ENCODE assay signal across 8 mouse cellular contexts in the genomic region with DNA sequence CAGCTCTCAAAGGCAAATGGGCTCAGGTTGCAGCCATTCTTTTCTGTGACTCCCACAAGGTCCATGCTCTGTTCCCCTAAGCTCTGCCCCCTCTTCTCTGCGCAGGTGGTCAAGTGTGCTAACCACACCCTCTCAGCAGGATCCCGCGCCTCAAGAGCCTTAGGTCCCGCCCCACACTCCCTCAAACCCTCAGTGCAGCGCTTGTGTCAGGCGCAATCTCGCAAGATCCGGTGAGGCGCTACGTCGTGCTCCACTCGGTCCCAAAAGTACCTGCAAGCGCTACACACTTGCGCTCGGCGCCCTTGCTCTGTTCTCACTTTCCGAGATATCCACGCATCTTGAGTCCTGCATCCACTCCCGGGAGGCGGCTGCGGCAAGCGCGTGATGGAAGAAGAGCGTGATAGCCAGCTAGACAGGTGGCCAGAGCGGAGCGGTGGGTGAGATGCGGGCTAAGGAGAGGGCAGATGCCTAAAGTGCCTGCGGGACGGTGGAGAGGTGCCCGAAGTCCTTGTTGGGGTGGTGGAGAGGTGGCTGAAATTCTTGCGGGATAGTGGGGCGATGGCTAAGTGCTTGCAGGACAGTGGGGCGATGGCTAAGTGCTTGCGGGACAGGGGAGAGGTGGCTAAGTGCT. TPM values are rescaled to one million over a fixed set of nuclear protein-coding genes. Genes with fewer than 3 reads are reported as not detected.
DNase-seq lines count a peak whose midpoint lies in the region; ATAC-seq and TF ChIP-seq lines count a peak whose summit lies in the region.

No protein-coding gene starts in this region.

- DNase-seq in G1E (ENCODE audit: low spot score) = peak; percentile 53
- DNase-seq in c-Kit-negative CD71-positive TER-119-positive erythroid progenitor cells, embryonic 14.5 days (ENCODE audit: low read depth, low spot score) = peak; percentile 22
- DNase-seq in midbrain, embryonic 10.5 days (ENCODE audit: low spot score) = peak; percentile 17
- no peak for DNase-seq in gastrocnemius, adult 18-20 months (ENCODE audit: low spot score)

- H3K4me1 ChIP-seq in G1E (ENCODE audit: insufficient read depth, low read depth, low read length) = peaks cover 5% of the 10 kb centered on the region
- H3K4me1 ChIP-seq in erythroblast, embryonic 14.5 days (ENCODE audit: control insufficient read depth) = peaks cover 10% of the 10 kb centered on the region
- H3K4me1 ChIP-seq in hindbrain, embryonic 15.5 days (replicated peaks) = peaks cover 6% of the 10 kb centered on the region; the same call in 1 of the 2 replicates
- H3K4me1 ChIP-seq in limb, embryonic 12.5 days (replicated peaks) = no peaks in the 10 kb centered on the region
- peaks cover 8% of the 10 kb centered on the region for H3K4me1 ChIP-seq in midbrain, embryonic 10.5 days
- no peaks in the 10 kb centered on the region for H3K4me1 ChIP-seq in stomach, embryonic 14.5 days (ENCODE audit: control insufficient read depth, insufficient read depth, low read length)

- peak; percentile 91 for ATAC-seq in G1E (ENCODE audit: extremely low read depth, insufficient number of reproducible peaks, low FRiP score, poor library complexity, severe bottlenecking)
- no peak for ATAC-seq in hindbrain, embryonic 15.5 days (ENCODE audit: low FRiP score, low read depth)
- ATAC-seq in limb, embryonic 12.5 days (ENCODE audit: insufficient number of reproducible peaks, insufficient read depth, low FRiP score, low TSS enrichment, low read depth) = peak; percentile 52; the same call in 1 of the 2 replicates
- peak; percentile 69 for ATAC-seq in stomach, embryonic 14.5 days (ENCODE audit: insufficient number of reproducible peaks, insufficient read depth, low FRiP score, low read depth)

- no peak overlapping the region for H3K27ac ChIP-seq in hindbrain, embryonic 15.5 days (replicated peaks)
- H3K27ac ChIP-seq in limb, embryonic 12.5 days = no peak overlapping the region
- H3K27ac ChIP-seq in midbrain, embryonic 10.5 days (replicated peaks) = no peak overlapping the region
- no peak overlapping the region for H3K27ac ChIP-seq in stomach, embryonic 14.5 days (ENCODE audit: low read length)

- H3K36me3 ChIP-seq in G1E (replicated peaks) = no peaks in the 10 kb centered on the region
- no peaks in the 10 kb centered on the region for H3K36me3 ChIP-seq in erythroblast, embryonic 14.5 days (ENCODE audit: control insufficient read depth)
- no peaks in the 10 kb centered on the region for H3K36me3 ChIP-seq in hindbrain, embryonic 15.5 days
- no peaks in the 10 kb centered on the region for H3K36me3 ChIP-seq in limb, embryonic 12.5 days
- no peaks in the 10 kb centered on the region for H3K36me3 ChIP-seq in midbrain, embryonic 10.5 days
- no peaks in the 10 kb centered on the region for H3K36me3 ChIP-seq in stomach, embryonic 14.5 days (ENCODE audit: control insufficient read depth, insufficient read depth, low read length)

- H3K4me2 ChIP-seq in hindbrain, embryonic 15.5 days = peak overlapping the region; percentile 86
- H3K4me2 ChIP-seq in limb, embryonic 12.5 days = peak overlapping the region; percentile 72
- peak overlapping the region; percentile 49 for H3K4me2 ChIP-seq in stomach, embryonic 14.5 days (replicated peaks; ENCODE audit: low read depth, low read length)

- peak overlapping the region; percentile 86 for H3K4me3 ChIP-seq in G1E (ENCODE audit: low read depth, low read length)
- H3K4me3 ChIP-seq in erythroblast, embryonic 14.5 days (replicated peaks) = peak overlapping the region; percentile 77
- peak overlapping the region; percentile 38 for H3K4me3 ChIP-seq in hindbrain, embryonic 15.5 days
- peak overlapping the region; percentile 41 for H3K4me3 ChIP-seq in limb, embryonic 12.5 days (replicated peaks)
- H3K4me3 ChIP-seq in midbrain, embryonic 10.5 days = peak overlapping the region; percentile 51
- peak overlapping the region; percentile 20 for H3K4me3 ChIP-seq in stomach, embryonic 14.5 days (ENCODE audit: low read depth, low read length)

- peak overlapping the region; percentile 17; the same call in 1 of the 2 replicates for H3K9ac ChIP-seq in hindbrain, embryonic 15.5 days
- peak overlapping the region; percentile 5; the same call in 1 of the 2 replicates for H3K9ac ChIP-seq in limb, embryonic 12.5 days (replicated peaks)
- no peak overlapping the region for H3K9ac ChIP-seq in stomach, embryonic 14.5 days (replicated peaks; ENCODE audit: low read depth, low read length)

- no peaks in the 10 kb centered on the region for H3K27me3 ChIP-seq in G1E (ENCODE audit: insufficient read depth, low read length)
- peaks cover 52% of the 10 kb centered on the region for H3K27me3 ChIP-seq in erythroblast, embryonic 14.5 days (ENCODE audit: control insufficient read depth)
- peaks cover 41% of the 10 kb centered on the region for H3K27me3 ChIP-seq in hindbrain, embryonic 15.5 days
- H3K27me3 ChIP-seq in limb, embryonic 12.5 days = peaks cover 30% of the 10 kb centered on the region
- peaks cover 92% of the 10 kb centered on the region for H3K27me3 ChIP-seq in midbrain, embryonic 10.5 days (ENCODE audit: low read depth, poor library complexity, severe bottlenecking)
- no peaks in the 10 kb centered on the region for H3K27me3 ChIP-seq in stomach, embryonic 14.5 days (ENCODE audit: control insufficient read depth, insufficient read depth, low read length)

- H3K9me3 ChIP-seq in G1E (replicated peaks) = no peaks in the 10 kb centered on the region
- H3K9me3 ChIP-seq in erythroblast, embryonic 14.5 days (ENCODE audit: control insufficient read depth, low read length) = no peaks in the 10 kb centered on the region; the same call in 1 of the 2 replicates
- no peaks in the 10 kb centered on the region for H3K9me3 ChIP-seq in hindbrain, embryonic 15.5 days
- H3K9me3 ChIP-seq in limb, embryonic 12.5 days = no peaks in the 10 kb centered on the region
- no peaks in the 10 kb centered on the region for H3K9me3 ChIP-seq in midbrain, embryonic 10.5 days (replicated peaks)
- no peaks in the 10 kb centered on the region for H3K9me3 ChIP-seq in stomach, embryonic 14.5 days (ENCODE audit: control insufficient read depth, low read depth, low read length)

- 11% methylated on average over 34 of the region's 34 CpGs for WGBS in hindbrain, embryonic 15.5 days
- WGBS in limb, embryonic 12.5 days = 9% methylated on average over 34 of the region's 34 CpGs
- WGBS in midbrain, embryonic 10.5 days = 14% methylated on average over 34 of the region's 34 CpGs
- 8% methylated on average over 34 of the region's 34 CpGs for WGBS in stomach, embryonic 14.5 days

- TF ChIP-seq CTCF in G1E (IDR thresholded peaks at IDR 0.05; ENCODE audit: low read depth, low read length) = no peak

RNA-seq across cellular contexts. Expression of a gene that starts 25.8 kb away (rescaled TPM):
- total RNA-seq in G1E (2014; fragmentation: Nextera tagmentation) (22.2 and 22.7 TPM in 2 replicates), G1E (2017) (not detected in 2 replicates)
- polyA plus RNA-seq in G1E (2012) = not detected in 2 replicates
- polyA plus RNA-seq in erythroblast, embryonic 14.5 days (2012) = not detected in 2 replicates
- not detected in 2 replicates for polyA plus RNA-seq in hindbrain, embryonic 15.5 days (2015; fragmentation: Nextera tagmentation; extraction: Ambion mirVana)
- not detected in 2 replicates for polyA plus RNA-seq in limb, embryonic 12.5 days (2016; fragmentation: Nextera tagmentation; extraction: Ambion mirVana)
- not detected in 2 replicates for polyA plus RNA-seq in midbrain, embryonic 10.5 days (2016; fragmentation: Nextera tagmentation; extraction: Ambion mirVana)
- 0.76 TPM in 1 of 2 replicates, not detected in the other for polyA plus RNA-seq in stomach, embryonic 14.5 days (2014; fragmentation: Nextera tagmentation; extraction: Ambion mirVana)
- total RNA-seq in gastrocnemius, adult 18-20 months (2021) = not detected

RNA-seq across cellular contexts. Expression of a gene that starts 33.4 kb away (rescaled TPM):
- not detected in 2 replicates for total RNA-seq in G1E (2014; fragmentation: Nextera tagmentation)
- total RNA-seq in G1E (2017) = not detected in 2 replicates
- not detected in 2 replicates for polyA plus RNA-seq in G1E (2012)
- not detected in 2 replicates for polyA plus RNA-seq in erythroblast, embryonic 14.5 days (2012)
- 0.26 and 0.34 TPM in 2 replicates for polyA plus RNA-seq in hindbrain, embryonic 15.5 days (2015; fragmentation: Nextera tagmentation; extraction: Ambion mirVana)
- 0.73 and 0.79 TPM in 2 replicates for polyA plus RNA-seq in limb, embryonic 12.5 days (2016; fragmentation: Nextera tagmentation; extraction: Ambion mirVana)
- 0.34 and 0.35 TPM in 2 replicates for polyA plus RNA-seq in midbrain, embryonic 10.5 days (2016; fragmentation: Nextera tagmentation; extraction: Ambion mirVana)
- polyA plus RNA-seq in stomach, embryonic 14.5 days (2014; fragmentation: Nextera tagmentation; extraction: Ambion mirVana) = 0.32 and 0.87 TPM in 2 replicates
- not detected for total RNA-seq in gastrocnemius, adult 18-20 months (2021)

Comparison
In these comparisons a context has a peak if more than half of its experiments do, and no peak if none do; other contexts are left out.
1. H3K4me3 ChIP-seq: peak in every context shown above with its lines; median percentile 86 in G1E; 77 in erythroblast, embryonic 14.5 days; 51 in midbrain, embryonic 10.5 days; 41 in limb, embryonic 12.5 days; 38 in hindbrain, embryonic 15.5 days; 20 in stomach, embryonic 14.5 days.